Mouse (Mus musculus) spleen, adult 2 months (tissue): ENCODE results near the gene Gpr156.

Experiments used
- CTCF ChIP-seq: fragments of 200-500 bp; IDR thresholded peaks from 2 replicates; pipeline ENCODE4 v1.5.1; 2011; ENCODE audit warnings: mild to moderate bottlenecking, inconsistent platforms; ENCODE audit not compliant: insufficient read depth, insufficient read length, insufficient replicate concordance; ENCODE audit errors: extremely low read depth
- POLR2A ChIP-seq: fragments of 200-500 bp; IDR thresholded peaks from 2 replicates; pipeline ENCODE4 v1.6.1; 2011; ENCODE audit warnings: low read depth, low read length, inconsistent platforms

GRCm38 (mm10) chr16:37929626-37930025 lies 13.3 kb downstream of the Gpr156 start:
- no peak for TF ChIP-seq CTCF
- no peak for TF ChIP-seq POLR2A
